Comparison of ENCODE assay signal across 8 mouse cellular contexts in genomic region chr3:65863297-65863696, GRCm38 (mm10).
DNase-seq lines count a peak whose midpoint lies in the region; ATAC-seq and TF ChIP-seq lines count a peak whose summit lies in the region.

No protein-coding gene starts in this region.

- H3K4me1 ChIP-seq in forebrain, embryonic 15.5 days: peaks cover 38% of the 10 kb centered on the region
- H3K4me1 ChIP-seq in liver, postnatal 0 days (ENCODE audit: insufficient read depth): peaks cover 7% of the 10 kb centered on the region
- no peaks in the 10 kb centered on the region for H3K4me1 ChIP-seq in neural tube, embryonic 14.5 days (ENCODE audit: control insufficient read depth, insufficient read depth, low read length)
- H3K4me1 ChIP-seq in testis, adult 2 months (ENCODE audit: control insufficient read depth, insufficient read depth, low read length): peaks cover 8% of the 10 kb centered on the region

- peak overlapping the region; percentile 18 for H3K4me3 ChIP-seq in forebrain, embryonic 15.5 days
- H3K4me3 ChIP-seq in liver, postnatal 0 days (ENCODE audit: low read depth, low read length): no peak overlapping the region
- H3K4me3 ChIP-seq in neural tube, embryonic 14.5 days (ENCODE audit: low read depth, low read length): no peak overlapping the region
- no peak overlapping the region; the same call in 1 of the 2 replicates for H3K4me3 ChIP-seq in testis, adult 2 months (ENCODE audit: control insufficient read depth, low read depth, low read length)

- no peaks in the 10 kb centered on the region for H3K36me3 ChIP-seq in forebrain, embryonic 15.5 days
- H3K36me3 ChIP-seq in liver, postnatal 0 days (replicated peaks; ENCODE audit: insufficient read depth, low read length): no peaks in the 10 kb centered on the region
- no peaks in the 10 kb centered on the region for H3K36me3 ChIP-seq in neural tube, embryonic 14.5 days (ENCODE audit: control insufficient read depth, insufficient read depth, low read length)
- H3K36me3 ChIP-seq in testis, adult 2 months (ENCODE audit: control insufficient read depth, insufficient read depth, low read length): no peaks in the 10 kb centered on the region

- H3K9me3 ChIP-seq in forebrain, embryonic 15.5 days: no peaks in the 10 kb centered on the region
- no peaks in the 10 kb centered on the region for H3K9me3 ChIP-seq in liver, postnatal 0 days (ENCODE audit: low read length)
- H3K9me3 ChIP-seq in neural tube, embryonic 14.5 days (ENCODE audit: control insufficient read depth, low read length): no peaks in the 10 kb centered on the region

- ATAC-seq in forebrain, embryonic 15.5 days (replicated peaks): peak; percentile 90
- peak; percentile 64 for ATAC-seq in liver, postnatal 0 days
- ATAC-seq in neural tube, embryonic 14.5 days (ENCODE audit: low read depth): peak; percentile 95

- intact Hi-C loops in heart, postnatal 25 days (cut with DNase I): loop anchor here (2.0 to 10.0 kb wide), 6 partner anchors 36 to 544 kb away; partner anchors contain the start of genes Lekr1 and Tiparp

- no peak for TF ChIP-seq EP300 in liver, postnatal 0 days (IDR thresholded peaks at IDR 0.05; ENCODE audit: low read depth)

- WGBS in forebrain, embryonic 15.5 days: 2% methylated on average over 11 of the region's 11 CpGs
- 3% methylated on average over 11 of the region's 11 CpGs for WGBS in liver, postnatal 0 days (ENCODE audit: insufficient replicate concordance)
- 3% methylated on average over 11 of the region's 11 CpGs for WGBS in neural tube, embryonic 14.5 days

- TF ChIP-seq CTCF in liver, postnatal 0 days (IDR thresholded peaks at IDR 0.05; ENCODE audit: low read depth): peak; percentile 97
- TF ChIP-seq CTCF in testis, adult 2 months (IDR thresholded peaks at IDR 0.05; ENCODE audit: control insufficient read depth, insufficient read depth, insufficient replicate concordance, low read depth, low read length): peak; percentile 89; the same call in 1 of the 2 replicates

- TF ChIP-seq POLR2A in testis, adult 2 months (IDR thresholded peaks at IDR 0.05; ENCODE audit: control insufficient read depth, low read depth, low read length): no peak

- H3K27ac ChIP-seq in forebrain, embryonic 15.5 days (replicated peaks): peak overlapping the region; percentile 25; the same call in 1 of the 2 replicates
- no peak overlapping the region for H3K27ac ChIP-seq in liver, postnatal 0 days (ENCODE audit: low read depth)
- no peak overlapping the region for H3K27ac ChIP-seq in neural tube, embryonic 14.5 days (ENCODE audit: low read depth, low read length)
- no peak overlapping the region for H3K27ac ChIP-seq in testis, adult 2 months (ENCODE audit: control insufficient read depth, insufficient read depth, low read depth, low read length)

- 0 out of 2 replicates have a peak overlapping the region, but pooled peaks have one; percentile 24 for H3K9ac ChIP-seq in forebrain, embryonic 15.5 days (replicated peaks)
- H3K9ac ChIP-seq in liver, postnatal 0 days (replicated peaks): no peak overlapping the region
- no peak overlapping the region for H3K9ac ChIP-seq in neural tube, embryonic 14.5 days (replicated peaks; ENCODE audit: low read depth, low read length)

- H3K4me2 ChIP-seq in forebrain, embryonic 15.5 days (replicated peaks): peak overlapping the region; percentile 44
- 0 out of 2 replicates have a peak overlapping the region, but pooled peaks have one; percentile 18 for H3K4me2 ChIP-seq in liver, postnatal 0 days (ENCODE audit: low read depth, low read length)
- no peak overlapping the region for H3K4me2 ChIP-seq in neural tube, embryonic 14.5 days (ENCODE audit: low read depth, low read length)

- peak; percentile 85 for DNase-seq in ES-CJ7 (ENCODE audit: low read depth, low spot score)
- DNase-seq in cerebellum, adult 11 months: peak; percentile 77
- DNase-seq in heart, postnatal 25 days (ENCODE audit: low spot score): peak; percentile 74
- DNase-seq in layer of hippocampus, adult 11-12 months (ENCODE audit: low spot score): peak; percentile 86
- peak; percentile 73 for DNase-seq in liver, postnatal 0 days

- no peaks in the 10 kb centered on the region for H3K27me3 ChIP-seq in forebrain, embryonic 15.5 days
- no peaks in the 10 kb centered on the region for H3K27me3 ChIP-seq in liver, postnatal 0 days (ENCODE audit: insufficient read depth, low read length)
- H3K27me3 ChIP-seq in neural tube, embryonic 14.5 days (ENCODE audit: control insufficient read depth, insufficient read depth, low read length): no peaks in the 10 kb centered on the region
- H3K27me3 ChIP-seq in testis, adult 2 months (ENCODE audit: control insufficient read depth, insufficient read depth, low read length): no peaks in the 10 kb centered on the region
